Mouse (Mus musculus) gastrocnemius, adult 8-10 months (tissue): ENCODE data around the gene Gng3. TPM values are rescaled to one million over a fixed set of nuclear protein-coding genes. Genes with fewer than 3 reads are reported as not detected.
"Not testable (repeated sequence)": the region's sequence is repeated elsewhere in the genome, so short reads cannot be mapped to it uniquely, and the experiment has no call there.

Experiments
- DNase-seq, 2 experiments: peaks; one replicate each; pipeline ENCODE4 v3.0.0; 2022; ENCODE audit warnings: low spot score in 2 of 2
- total RNA-seq, 4 experiments: library from RNA; stranded (reverse); gene quantifications; 2 replicates each; pipeline ENCODE4 v1.2.4; 2022

Gene Gng3
- total RNA-seq, 4 experiments from 2014 or later = not detected

- peak; percentile 59 to 61 for DNase-seq
Measured at GRCm38 (mm10) chr19:8844371-8845129, 5.6 kb upstream of the Gng3 start.

DNA sequence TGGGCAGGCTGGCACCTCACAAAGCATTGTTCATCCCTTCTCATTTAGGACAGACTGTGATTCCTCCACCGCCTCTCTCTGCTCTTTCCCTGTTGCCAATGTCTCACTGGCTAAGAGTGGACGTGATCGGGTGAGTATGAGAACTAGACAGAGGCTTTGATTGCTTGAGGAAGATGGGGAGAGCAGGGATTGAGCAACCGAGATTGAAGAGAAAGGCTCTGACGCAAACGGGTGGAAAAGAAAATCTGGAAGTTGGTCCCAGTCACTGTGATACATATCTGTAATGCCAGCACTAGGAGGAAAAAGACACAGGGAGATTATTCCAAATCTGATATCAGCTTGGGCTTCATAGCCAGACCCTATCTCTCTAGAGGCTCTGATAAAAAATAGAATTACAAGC is 4.0 kb upstream of the Gng3 start:
- no peak for DNase-seq

- DNase-seq = no peak
Measured at GRCm38 (mm10) chr19:8841012-8841411, 2.0 kb upstream of the Gng3 start.

- peak in 1 of 2 experiments; percentile 48 for DNase-seq
Measured at GRCm38 (mm10) chr19:8839908-8840791, 1.2 kb upstream of the Gng3 start.

GRCm38 (mm10) chr19:8838041-8838730 is 808 bp downstream of the Gng3 start:
- DNase-seq = no peak

GRCm38 (mm10) chr19:8837251-8837791 is 1.7 kb downstream of the Gng3 start, which contains the start of gene Bscl2:
Gene Bscl2, plus strand, starts transcription at chr19:8837467.
- peak; percentile 71 to 74 for DNase-seq

- DNase-seq = not testable (repeated sequence)
Measured at GRCm38 (mm10) chr19:8836327-8836726, 2.7 kb downstream of the Gng3 start.

DNA sequence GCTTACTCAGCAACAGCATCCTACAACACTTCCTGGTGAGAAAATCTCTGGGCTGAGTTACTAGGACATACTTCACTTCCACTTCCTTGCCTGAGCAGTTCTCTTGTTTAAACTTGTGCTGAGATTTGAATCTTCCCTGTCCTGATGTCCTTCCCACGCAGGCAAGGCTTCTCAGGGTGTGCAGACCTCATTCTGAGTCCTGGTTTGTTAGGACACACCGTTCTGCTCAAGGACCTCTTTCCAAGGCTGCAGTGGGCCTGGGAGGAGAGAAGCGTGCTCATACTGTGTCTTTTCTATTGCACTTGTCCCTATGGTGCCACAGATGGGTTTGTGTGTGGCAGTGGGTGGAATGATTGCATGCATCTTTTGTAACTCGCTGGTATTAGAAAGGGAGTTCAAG is 6.0 kb downstream of the Gng3 start:
- no peak for DNase-seq

DNA sequence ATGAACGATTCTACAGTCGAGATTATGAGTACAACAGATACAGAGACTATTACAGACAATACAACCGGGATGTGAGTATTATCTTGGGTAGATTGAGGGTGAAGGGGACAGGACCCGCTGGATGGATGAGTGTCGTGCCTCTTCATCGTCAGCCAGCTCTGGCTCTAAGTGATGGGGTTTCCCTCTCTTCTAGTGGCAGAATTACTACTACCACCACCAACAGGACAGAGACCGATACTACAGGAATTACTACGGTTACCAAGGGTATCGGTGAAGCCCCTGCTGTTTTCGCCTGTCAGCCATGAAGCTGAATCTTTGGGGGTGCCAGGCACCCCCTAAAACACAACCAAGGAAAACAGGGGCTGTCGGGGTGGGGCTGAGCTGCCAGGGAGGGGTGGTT is 7.7 kb downstream of the Gng3 start:
- DNase-seq = no peak

DNA sequence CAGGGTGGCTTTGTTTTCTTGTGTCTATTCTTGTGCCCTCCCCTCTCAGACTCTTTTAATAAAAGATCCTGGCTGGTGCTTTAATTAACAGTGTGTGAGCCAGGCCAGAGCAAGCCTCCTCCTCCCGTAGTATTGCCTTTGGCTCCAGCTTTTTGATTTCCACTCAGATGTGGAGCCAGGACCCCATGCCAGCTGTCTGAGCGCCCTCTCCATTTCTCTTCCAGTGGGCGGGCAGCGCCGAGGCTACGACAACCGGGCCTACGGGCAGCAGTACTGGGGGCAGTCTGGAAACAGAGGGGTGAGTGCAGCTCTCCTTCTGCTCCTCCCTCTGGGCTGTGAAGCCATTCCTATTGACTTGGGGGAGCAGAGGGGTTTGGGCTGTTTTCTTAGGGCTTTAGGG is 8.3 kb downstream of the Gng3 start:
- DNase-seq = no peak

GRCm38 (mm10) chr19:8829660-8830059 is 9.3 kb downstream of the Gng3 start, which contains the start of gene AC129217.1:
Gene AC129217.1, plus strand, starts transcription at chr19:8829773.
- DNase-seq = no peak

- no peak for DNase-seq
Measured at GRCm38 (mm10) chr19:8822696-8823095, 16.3 kb downstream of the Gng3 start.

DNA sequence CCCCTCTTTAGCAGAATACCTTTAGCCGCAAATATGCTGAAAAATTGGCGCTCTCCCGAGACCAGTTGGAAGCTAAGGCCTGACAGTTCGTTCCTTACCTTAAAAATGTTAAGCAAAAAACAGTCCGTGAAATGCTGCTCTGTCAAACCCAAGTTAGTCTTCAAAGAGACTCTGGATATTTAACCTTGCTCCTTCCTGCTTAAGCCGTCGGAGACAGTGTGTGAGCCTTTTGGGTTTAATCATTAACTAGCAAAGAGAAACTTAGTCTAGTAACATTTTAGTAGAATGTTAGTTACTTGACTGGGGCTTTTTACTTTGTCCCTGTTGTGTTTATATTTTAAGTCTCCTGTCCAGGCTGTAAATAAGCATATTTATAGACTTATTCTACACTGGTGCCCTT is 17.8 kb downstream of the Gng3 start:
- DNase-seq = no peak

GRCm38 (mm10) chr19:8820424-8820956 is 18.5 kb downstream of the Gng3 start:
- DNase-seq = no peak

GRCm38 (mm10) chr19:8819596-8820423 is 19.2 kb downstream of the Gng3 start, which contains the start of gene Hnrnpul2:
Gene Hnrnpul2, plus strand, starts transcription at chr19:8820010.
- DNase-seq = peak; percentile 97 to 98

DNA sequence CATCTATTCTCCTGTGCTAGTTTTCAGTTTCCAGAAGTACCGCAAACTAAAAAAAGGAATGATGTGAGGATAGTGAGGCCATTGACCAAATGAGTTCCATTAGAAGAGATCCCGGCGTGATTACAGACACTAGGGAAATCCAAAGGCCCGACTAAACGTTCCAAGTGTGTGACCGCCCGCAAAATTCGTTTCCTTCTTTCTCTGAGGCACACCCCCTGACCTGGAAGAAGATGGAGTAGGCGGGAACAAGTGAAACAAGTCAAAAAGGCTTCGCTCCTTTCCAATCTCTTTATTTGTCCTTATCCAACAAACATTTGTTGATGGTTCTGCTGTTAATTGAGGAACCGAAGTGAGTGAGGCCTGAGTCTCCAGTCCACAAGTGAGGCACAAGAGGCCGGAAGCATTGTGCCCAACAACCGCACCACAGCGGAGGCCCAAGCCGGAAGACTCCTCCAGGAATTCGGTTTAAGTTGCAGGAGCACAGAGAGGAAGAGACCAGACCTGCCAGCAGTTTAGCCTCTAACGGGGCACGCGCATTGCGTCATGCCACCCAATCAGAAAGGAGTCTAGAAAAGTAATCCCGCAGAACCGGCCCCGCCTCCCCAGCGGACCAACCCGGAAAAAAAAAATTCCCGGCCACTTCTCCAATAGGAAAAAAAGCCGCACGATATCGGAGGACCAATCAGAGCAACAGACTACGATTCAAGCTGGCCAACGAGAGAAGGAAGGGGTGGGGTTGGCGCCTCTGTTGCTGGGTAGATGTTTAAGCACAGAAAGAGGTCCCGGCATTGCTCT is 20.0 kb downstream of the Gng3 start, which contains the start of gene Ttc9c:
Gene Ttc9c (minus strand): TSS at position 533 of the 795 bp plus-strand sequence.
- DNase-seq = peak; percentile 95

- DNase-seq = no peak
Measured at GRCm38 (mm10) chr19:8818301-8818798, 20.6 kb downstream of the Gng3 start.

DNA sequence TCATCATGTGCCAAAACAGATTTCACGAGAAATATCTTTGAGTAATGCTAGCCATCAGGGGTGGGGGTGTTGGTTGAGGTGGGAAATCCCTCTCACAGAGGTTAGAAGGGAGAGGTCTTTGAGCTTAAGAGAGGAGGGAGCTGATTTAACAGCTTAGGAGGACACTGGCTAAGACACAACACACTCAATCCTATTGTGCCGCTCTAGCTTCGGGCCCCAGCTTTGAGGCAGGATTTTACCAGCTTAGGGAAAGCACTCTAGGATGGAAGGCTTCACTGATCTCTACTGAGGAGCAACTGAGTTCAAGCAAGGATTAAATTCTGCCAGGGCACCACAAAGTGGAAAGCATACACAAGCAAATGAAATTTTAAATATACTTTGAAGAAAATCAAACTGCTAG is 22.0 kb downstream of the Gng3 start:
- DNase-seq = no peak

DNA sequence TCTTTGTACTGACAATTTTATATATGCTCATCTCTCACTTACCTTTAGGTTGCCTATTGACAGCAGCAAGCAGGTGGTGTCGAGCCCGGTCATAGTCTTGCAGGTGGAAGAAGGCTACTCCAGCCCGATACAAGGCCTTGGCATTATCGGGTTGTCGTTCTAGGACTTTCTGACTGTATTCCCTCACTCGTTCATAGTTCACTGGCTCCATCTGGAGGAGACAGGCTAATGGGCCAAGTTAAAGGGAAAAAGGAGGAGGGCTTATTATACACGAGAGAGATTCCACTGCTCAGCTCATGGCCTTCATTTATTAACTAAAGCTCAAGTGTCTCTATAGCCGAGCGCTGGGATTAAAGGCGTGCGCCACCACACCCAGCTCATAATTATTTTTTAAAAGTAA is 23.2 kb downstream of the Gng3 start:
- no peak for DNase-seq
